Mouse (Mus musculus) hindbrain, embryonic 12.5 days (tissue): Measurements from ENCODE around the gene Birc5. TPM values are rescaled to one million over a fixed set of nuclear protein-coding genes. Genes with fewer than 3 reads are reported as not detected.

Experiments used
- ATAC-seq: fragments of 200-750 bp; cut with Nextera tagmentation; 2 replicates; pipeline ENCODE4 v1.8.0; 2017; ENCODE audit warnings: moderate TSS enrichment; ENCODE audit not compliant: low FRiP score
- H3K27ac ChIP-seq: fragments of 300-500 bp; sonication (generic); 2 replicates; pipeline ENCODE4 v1.5.1; 2016; ENCODE audit warnings: mild to moderate bottlenecking
- H3K27me3 ChIP-seq: fragments of 300-500 bp; sonication (generic); 2 replicates; pipeline ENCODE4 v1.6.1; 2016; ENCODE audit warnings: mild to moderate bottlenecking
- H3K36me3 ChIP-seq: fragments of 300-500 bp; sonication (generic); 2 replicates; pipeline ENCODE4 v1.6.1; 2016; ENCODE audit warnings: mild to moderate bottlenecking
- H3K4me1 ChIP-seq: fragments of 300-500 bp; sonication (generic); 2 replicates; pipeline ENCODE4 v1.6.1; 2016
- H3K4me2 ChIP-seq: fragments of 300-500 bp; sonication (generic); replicated peaks from 2 replicates; pipeline ENCODE4 v1.6.1; 2016; ENCODE audit warnings: mild to moderate bottlenecking
- H3K4me3 ChIP-seq: fragments of 300-500 bp; sonication (generic); 2 replicates; pipeline ENCODE4 v1.5.1; 2016; ENCODE audit warnings: mild to moderate bottlenecking
- H3K9ac ChIP-seq: fragments of 300-500 bp; sonication (generic); 2 replicates; pipeline ENCODE4 v1.6.1; 2016; ENCODE audit warnings: mild to moderate bottlenecking, moderate library complexity
- H3K9me3 ChIP-seq: fragments of 300-500 bp; sonication (generic); replicated peaks from 2 replicates; pipeline ENCODE4 v1.6.1; 2016; ENCODE audit warnings: mild to moderate bottlenecking
- WGBS: fragments of 180-500 bp; shearing (Covaris S2); methylation state at CpG from one replicate; pipeline ENCODE4 v1.1.7; 2016; 5-methylcytosine and 5-hydroxymethylcytosine counted together
- polyA plus RNA-seq: library from polyadenylated mRNA; unstranded; fragments of >200 nt; fragmentation: Nextera tagmentation; extraction: Ambion mirVana; gene quantifications from 2 replicates; pipeline ENCODE4 v1.2.1, GENCODE M21; 2016

Gene Birc5
- polyA plus RNA-seq, 1 experiment from 2014 or later, result 190 TPM

DNA sequence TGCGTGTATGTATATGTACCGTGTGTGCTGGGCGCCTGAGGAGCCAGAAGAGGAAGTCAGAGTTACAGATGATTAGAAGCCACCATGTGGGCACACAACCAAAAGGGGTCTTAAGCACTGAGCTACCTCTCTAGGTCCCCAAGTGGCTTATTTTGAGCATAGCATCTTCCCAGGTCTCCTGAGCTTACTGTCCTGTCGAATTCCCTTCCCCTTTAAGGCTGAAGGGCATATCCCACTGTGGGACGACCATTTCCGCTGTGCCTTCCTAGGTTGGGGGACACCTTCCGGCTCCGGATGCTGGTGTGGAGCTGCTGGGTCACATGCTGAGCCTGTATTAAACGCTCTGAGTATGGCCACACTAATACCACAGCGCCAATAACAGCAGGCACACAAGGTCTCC, 45.6 kb downstream of the Birc5 start:
- Histone ChIP-seq H3K4me2 (no peak overlapping the region), H3K27me3 (peaks cover 30% of the 10 kb centered on the region), H3K4me1 (peaks cover 21% of the 10 kb centered on the region), H3K9ac (no peak overlapping the region), H3K9me3 (no peaks in the 10 kb centered on the region), H3K4me3 (no peak overlapping the region), H3K27ac (no peak overlapping the region), H3K36me3 (no peaks in the 10 kb centered on the region)
- ATAC-seq, result no peak
- WGBS, result 63% methylated on average over 10 of the region's 10 CpGs

DNA sequence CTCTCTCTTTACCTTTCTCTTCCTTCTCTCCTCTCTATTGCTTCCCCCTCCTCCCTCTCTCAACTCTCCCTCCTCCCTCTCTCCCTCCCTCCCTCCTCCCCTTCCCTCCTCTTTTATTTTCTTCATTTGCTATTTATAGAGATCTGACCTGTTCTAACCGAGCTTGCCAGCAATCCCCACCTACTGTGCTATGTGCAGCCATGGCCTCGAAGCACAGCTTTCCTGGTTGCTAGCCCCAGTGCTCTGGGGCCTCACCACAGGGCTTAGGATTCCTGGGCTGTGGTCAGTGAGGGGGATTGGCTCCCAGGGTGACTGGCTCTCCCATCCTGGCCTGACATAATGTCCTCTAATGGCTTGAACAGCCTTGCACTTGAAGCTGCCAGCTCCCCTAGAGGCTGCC, 47.5 kb downstream of the Birc5 start:
- no peaks in the 10 kb centered on the region for H3K9me3 ChIP-seq
- H3K4me3 ChIP-seq, result no peak overlapping the region
- peaks cover 2% of the 10 kb centered on the region; the same call in 1 of the 2 replicates for H3K4me1 ChIP-seq
- no peak for ATAC-seq
- no peak overlapping the region for H3K4me2 ChIP-seq
- H3K36me3 ChIP-seq, result no peaks in the 10 kb centered on the region
- H3K27ac ChIP-seq, result no peak overlapping the region
- H3K27me3 ChIP-seq, result peaks cover 16% of the 10 kb centered on the region
- WGBS, result 43% methylated on average over 2 of the region's 2 CpGs
- no peak overlapping the region for H3K9ac ChIP-seq

DNA sequence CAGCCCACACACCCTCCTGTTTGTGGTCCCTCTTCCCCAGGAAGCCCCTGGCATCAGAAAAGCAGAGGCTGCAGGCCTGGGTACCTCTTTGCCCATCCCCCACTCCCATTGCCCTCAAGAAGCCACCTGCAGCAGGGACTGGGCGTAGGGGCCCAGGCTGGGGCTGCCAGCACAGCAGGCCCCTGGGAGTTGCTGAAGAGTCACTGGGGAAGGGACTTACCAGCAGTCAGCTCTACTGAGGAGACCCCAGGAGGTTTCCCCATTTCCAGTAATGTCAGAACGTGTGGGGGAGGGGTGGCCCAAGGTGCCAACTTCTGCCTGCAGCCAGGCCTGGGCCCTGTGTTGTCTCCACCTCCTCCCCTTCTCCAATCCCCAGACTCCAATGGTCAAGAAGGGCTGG, 53.2 kb downstream of the Birc5 start:
- no peak for ATAC-seq
- H3K4me2 ChIP-seq, result no peak overlapping the region
- peaks cover 3% of the 10 kb centered on the region; the same call in 1 of the 2 replicates for H3K4me1 ChIP-seq
- H3K36me3 ChIP-seq, result no peaks in the 10 kb centered on the region
- no peak overlapping the region for H3K9ac ChIP-seq
- no peaks in the 10 kb centered on the region for H3K27me3 ChIP-seq
- no peaks in the 10 kb centered on the region for H3K9me3 ChIP-seq
- 66% methylated on average over 2 of the region's 2 CpGs for WGBS
- no peak overlapping the region for H3K27ac ChIP-seq
- H3K4me3 ChIP-seq, result no peak overlapping the region

DNA sequence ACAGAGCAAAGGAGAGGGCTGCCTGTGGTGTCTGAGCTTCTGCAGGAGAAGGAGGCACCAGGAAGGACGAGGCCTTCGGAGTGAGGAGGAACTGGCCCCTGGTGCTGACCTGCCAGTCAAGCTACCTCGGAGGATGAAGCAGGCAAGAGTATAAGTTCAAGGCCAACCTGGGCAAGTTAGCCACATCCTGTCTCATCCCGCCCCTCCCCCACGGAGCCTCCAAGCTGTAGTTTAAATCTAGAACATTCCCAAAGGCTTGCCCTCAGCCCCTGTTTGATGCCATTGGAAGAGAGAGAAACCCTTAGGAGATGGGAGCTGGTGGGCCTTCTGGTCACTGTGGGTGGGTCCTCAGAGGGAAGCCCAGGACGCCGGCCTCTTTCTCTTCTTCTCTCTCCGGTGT, 55.4 kb downstream of the Birc5 start:
- ATAC-seq, result no peak
- Histone ChIP-seq H3K9ac (no peak overlapping the region), H3K4me2 (no peak overlapping the region), H3K9me3 (no peaks in the 10 kb centered on the region), H3K27ac (no peak overlapping the region), H3K4me1 (peaks cover 3% of the 10 kb centered on the region; the same call in 1 of the 2 replicates), H3K4me3 (no peak overlapping the region), H3K27me3 (no peaks in the 10 kb centered on the region), H3K36me3 (no peaks in the 10 kb centered on the region)
- WGBS, result 87% methylated on average over 8 of the region's 8 CpGs

Other genes with a start within 250 kb of the Birc5 start
- 26.3 and 28.3 TPM in 2 replicates for gene Tnrc6c, start 195.0 kb upstream of the Birc5 start, polyA plus RNA-seq
- gene Tmc8, start 67.2 kb upstream of the Birc5 start, polyA plus RNA-seq, result 1.2 and 2.0 TPM in 2 replicates
- 9.2 and 11.3 TPM in 2 replicates for gene Tmc6, start 67.1 kb upstream of the Birc5 start, polyA plus RNA-seq
- gene 6030468B19Rik, start 51.6 kb upstream of the Birc5 start, polyA plus RNA-seq, result 0.29 and 0.67 TPM in 2 replicates
- 0.47 and 0.50 TPM in 2 replicates for gene Gm20708, start 39.6 kb upstream of the Birc5 start, polyA plus RNA-seq
- 24.2 and 24.4 TPM in 2 replicates for gene Syngr2, start 39.6 kb upstream of the Birc5 start, polyA plus RNA-seq
- 2.9 and 4.6 TPM in 2 replicates for gene Afmid, start 23.3 kb upstream of the Birc5 start, polyA plus RNA-seq
- 57.9 and 59.0 TPM in 2 replicates for gene Tk1, start 23.2 kb upstream of the Birc5 start, polyA plus RNA-seq
- gene Tmem235, start 11.5 kb downstream of the Birc5 start, polyA plus RNA-seq, result not detected in 2 replicates
- 2.7 and 3.1 TPM in 2 replicates for gene Tha1, start 24.2 kb downstream of the Birc5 start, polyA plus RNA-seq
- 10.4 and 11.8 TPM in 2 replicates for gene Socs3, start 120.8 kb downstream of the Birc5 start, polyA plus RNA-seq
- gene Pgs1, start 137.0 kb downstream of the Birc5 start, polyA plus RNA-seq, result 41.8 and 46.7 TPM in 2 replicates